Mouse (Mus musculus) hindbrain, postnatal 0 days (tissue): ENCODE measurements around the gene Hcrtr2. TPM values are rescaled to one million over a fixed set of nuclear protein-coding genes. Genes with fewer than 3 reads are reported as not detected.
A peak's percentile ranks its signal among the peaks of the same experiment; 100 is the strongest.

Experiments
- ATAC-seq: fragments of 200-750 bp; cut with Nextera tagmentation; 2 replicates; pipeline ENCODE4 v1.8.0; 2017; ENCODE audit warnings: mild to moderate bottlenecking, moderate TSS enrichment, moderate library complexity
- DNase-seq: peaks from one replicate; pipeline ENCODE4 v3.0.0-alpha.2; 2015; ENCODE audit warnings: low spot score
- H3K27ac ChIP-seq: fragments of 300-500 bp; sonication (generic); 2 replicates; pipeline ENCODE4 v1.5.1; 2014; ENCODE audit warnings: mild to moderate bottlenecking
- H3K27me3 ChIP-seq: fragments of 300-500 bp; sonication (generic); 2 replicates; pipeline ENCODE4 v1.6.1; 2014; ENCODE audit warnings: low read length, mixed read lengths; ENCODE audit not compliant: insufficient read depth
- H3K36me3 ChIP-seq: fragments of 300-500 bp; sonication (generic); 2 replicates; pipeline ENCODE4 v1.6.1; 2014; ENCODE audit warnings: low read length, mixed read lengths; ENCODE audit not compliant: insufficient read depth
- H3K4me1 ChIP-seq: fragments of 300-500 bp; sonication (generic); 2 replicates; pipeline ENCODE4 v1.6.1; 2014; ENCODE audit warnings: antibody characterized with exemption, low read length, mixed read lengths; ENCODE audit not compliant: insufficient read depth
- H3K4me2 ChIP-seq: fragments of 300-500 bp; sonication (generic); 2 replicates; pipeline ENCODE4 v1.6.1; 2014; ENCODE audit warnings: low read depth, mild to moderate bottlenecking, low read length, moderate library complexity, mixed read lengths
- H3K4me3 ChIP-seq: fragments of 300-500 bp; sonication (generic); 2 replicates; pipeline ENCODE4 v1.5.1; 2014; ENCODE audit warnings: low read length
- H3K9ac ChIP-seq: fragments of 300-500 bp; sonication (generic); replicated peaks from 2 replicates; pipeline ENCODE4 v1.6.1; 2014; ENCODE audit warnings: mild to moderate bottlenecking, low read length, moderate library complexity, mixed read lengths
- H3K9me3 ChIP-seq: fragments of 300-500 bp; sonication (generic); 2 replicates; pipeline ENCODE4 v1.6.1; 2016; ENCODE audit warnings: low read length, mixed read lengths
- CTCF ChIP-seq: IDR thresholded peaks from 2 replicates; pipeline ENCODE4 v1.5.1; 2016; ENCODE audit warnings: antibody characterized with exemption, control low read depth, low read depth
- WGBS: fragments of 180-500 bp; shearing (Covaris S2); extraction: QIAGEN DNeasy Blood & Tissue Kit; methylation state at CpG from one replicate; pipeline ENCODE4 v1.1.7; 2014; 5-methylcytosine and 5-hydroxymethylcytosine counted together
- polyA plus RNA-seq: library from polyadenylated mRNA; unstranded; fragments of >200 nt; fragmentation: Nextera tagmentation; extraction: Ambion mirVana; gene quantifications from 2 replicates; pipeline ENCODE4 v1.2.1, GENCODE M21; 2015
- total RNA-seq: library from RNA; depleted of rRNA; stranded (reverse); fragments of >200 nt; gene quantifications from 2 replicates; pipeline ENCODE4 v1.2.3, GENCODE M21; 2014

Gene Hcrtr2
- total and polyA plus RNA-seq, 2 experiments from 2014 or later, result 6.4 to 8.4 TPM

GRCm38 (mm10) chr9:76291384-76291783 is 32.3 kb downstream of the Hcrtr2 start:
- no peak overlapping the region for H3K9ac ChIP-seq
- 79% methylated on average over 5 of the region's 5 CpGs for WGBS
- TF ChIP-seq CTCF, result no peak
- DNase-seq (no peak), ATAC-seq (no peak)
- H3K4me3 ChIP-seq, result no peak overlapping the region
- H3K4me1 ChIP-seq, result no peaks in the 10 kb centered on the region
- no peaks in the 10 kb centered on the region for H3K36me3 ChIP-seq
- H3K27ac ChIP-seq, result no peak overlapping the region
- no peaks in the 10 kb centered on the region for H3K27me3 ChIP-seq
- H3K4me2 ChIP-seq, result no peak overlapping the region
- H3K9me3 ChIP-seq, result no peaks in the 10 kb centered on the region

GRCm38 (mm10) chr9:76270886-76271285 is 52.8 kb downstream of the Hcrtr2 start:
- H3K36me3 ChIP-seq, result no peaks in the 10 kb centered on the region
- TF ChIP-seq CTCF, result peak; percentile 75
- H3K27ac ChIP-seq, result no peak overlapping the region
- peak; percentile 58 for DNase-seq
- H3K27me3 ChIP-seq, result no peaks in the 10 kb centered on the region
- H3K9ac ChIP-seq, result no peak overlapping the region
- H3K4me3 ChIP-seq, result no peak overlapping the region
- no peak overlapping the region for H3K4me2 ChIP-seq
- no peaks in the 10 kb centered on the region for H3K9me3 ChIP-seq
- no peaks in the 10 kb centered on the region for H3K4me1 ChIP-seq
- ATAC-seq, result no peak

- Histone ChIP-seq H3K9ac (no peak overlapping the region), H3K4me1 (no peaks in the 10 kb centered on the region), H3K27ac (no peak overlapping the region), H3K27me3 (no peaks in the 10 kb centered on the region), H3K4me3 (no peak overlapping the region), H3K36me3 (no peaks in the 10 kb centered on the region), H3K4me2 (no peak overlapping the region), H3K9me3 (no peaks in the 10 kb centered on the region)
- 78% methylated on average over 5 of the region's 5 CpGs for WGBS
- DNase-seq (no peak), ATAC-seq (no peak)
- no peak for TF ChIP-seq CTCF
Measured at GRCm38 (mm10) chr9:76257731-76258130, 65.9 kb downstream of the Hcrtr2 start.

- no peak overlapping the region for H3K4me2 ChIP-seq
- H3K27me3 ChIP-seq, result no peaks in the 10 kb centered on the region
- WGBS, result 80% methylated on average over 7 of the region's 7 CpGs
- no peak for TF ChIP-seq CTCF
- ATAC-seq (no peak), DNase-seq (no peak)
- no peak overlapping the region for H3K27ac ChIP-seq
- H3K36me3 ChIP-seq, result no peaks in the 10 kb centered on the region
- no peaks in the 10 kb centered on the region for H3K4me1 ChIP-seq
- H3K4me3 ChIP-seq, result no peak overlapping the region
- no peak overlapping the region for H3K9ac ChIP-seq
- no peaks in the 10 kb centered on the region for H3K9me3 ChIP-seq
Measured at GRCm38 (mm10) chr9:76252544-76252943, 71.1 kb downstream of the Hcrtr2 start.

- 92% methylated on average over 4 of the region's 4 CpGs for WGBS
- no peak overlapping the region for H3K9ac ChIP-seq
- H3K36me3 ChIP-seq, result no peaks in the 10 kb centered on the region
- no peaks in the 10 kb centered on the region for H3K4me1 ChIP-seq
- no peaks in the 10 kb centered on the region for H3K9me3 ChIP-seq
- H3K4me3 ChIP-seq, result no peak overlapping the region
- no peak for ATAC-seq
- H3K27me3 ChIP-seq, result no peaks in the 10 kb centered on the region
- TF ChIP-seq CTCF, result no peak
- no peak overlapping the region for H3K4me2 ChIP-seq
- no peak for DNase-seq
- no peak overlapping the region for H3K27ac ChIP-seq
Measured at GRCm38 (mm10) chr9:76252109-76252508, 71.5 kb downstream of the Hcrtr2 start.

- Histone ChIP-seq H3K4me1 (no peaks in the 10 kb centered on the region), H3K9ac (no peak overlapping the region), H3K36me3 (no peaks in the 10 kb centered on the region), H3K27ac (no peak overlapping the region), H3K4me2 (no peak overlapping the region), H3K27me3 (no peaks in the 10 kb centered on the region), H3K4me3 (no peak overlapping the region), H3K9me3 (no peaks in the 10 kb centered on the region)
- ATAC-seq, result no peak
- no peak for TF ChIP-seq CTCF
- 74% methylated on average over 1 of the region's 1 CpGs for WGBS
- no peak for DNase-seq
Measured at GRCm38 (mm10) chr9:76242322-76242721, 81.3 kb downstream of the Hcrtr2 start.

- no peak for TF ChIP-seq CTCF
- H3K27me3 ChIP-seq, result no peaks in the 10 kb centered on the region
- H3K4me1 ChIP-seq, result no peaks in the 10 kb centered on the region
- no peak overlapping the region for H3K9ac ChIP-seq
- ATAC-seq, result no peak
- H3K4me3 ChIP-seq, result no peak overlapping the region
- no peak for DNase-seq
- no peaks in the 10 kb centered on the region for H3K36me3 ChIP-seq
- H3K27ac ChIP-seq, result no peak overlapping the region
- WGBS, result 85% methylated on average over 5 of the region's 5 CpGs
- no peaks in the 10 kb centered on the region for H3K9me3 ChIP-seq
- no peak overlapping the region for H3K4me2 ChIP-seq
Measured at GRCm38 (mm10) chr9:76237946-76238345, 85.7 kb downstream of the Hcrtr2 start.

GRCm38 (mm10) chr9:76237243-76237642 is 86.4 kb downstream of the Hcrtr2 start:
- TF ChIP-seq CTCF, result no peak
- Histone ChIP-seq H3K36me3 (no peaks in the 10 kb centered on the region), H3K4me1 (no peaks in the 10 kb centered on the region), H3K27ac (no peak overlapping the region), H3K9ac (no peak overlapping the region), H3K4me3 (no peak overlapping the region), H3K9me3 (no peaks in the 10 kb centered on the region), H3K27me3 (no peaks in the 10 kb centered on the region), H3K4me2 (no peak overlapping the region)
- no peak for DNase-seq
- ATAC-seq, result no peak
- WGBS, result 66% methylated on average over 12 of the region's 12 CpGs
